Mouse (Mus musculus) ES-E14 (cell line): Measurements from ENCODE around the gene Rita1. TPM values are rescaled to one million over a fixed set of nuclear protein-coding genes. Genes with fewer than 3 reads are reported as not detected.

Experiments used
- DNase-seq: peaks from one replicate; pipeline ENCODE4 v3.0.0-alpha.2; 2013; ENCODE audit warnings: low read depth, low spot score
- H3K27ac ChIP-seq: 2 replicates; pipeline ENCODE4 v1.5.1; 2012; ENCODE audit warnings: low read depth, mild to moderate bottlenecking, low read length, moderate library complexity, mixed read lengths; ENCODE audit not compliant: poor library complexity, insufficient read depth, severe bottlenecking
- H3K36me3 ChIP-seq: 2 replicates; pipeline ENCODE4 v1.6.1; 2012; ENCODE audit warnings: mild to moderate bottlenecking, low read length, moderate library complexity, mixed read lengths; ENCODE audit not compliant: control insufficient read depth, poor library complexity, insufficient read depth, severe bottlenecking
- H3K4me1 ChIP-seq, 2 experiments: fragments of 150-350 bp in 1 of 2; sonication (generic) in 1 of 2; 2 replicates each; pipeline ENCODE4 v1.6.1; 2012; ENCODE audit warnings: low read length in 2 of 2, mild to moderate bottlenecking in 1 of 2, mixed read lengths in 1 of 2; ENCODE audit not compliant: control insufficient read depth in 2 of 2, insufficient read depth in 2 of 2, poor library complexity in 1 of 2
- H3K4me3 ChIP-seq, 2 experiments: fragments of 150-350 bp in 1 of 2; sonication (generic) in 1 of 2; 2 replicates each; pipeline ENCODE4 v1.5.1; 2012; ENCODE audit warnings: low read length in 2 of 2, low read depth in 1 of 2, mild to moderate bottlenecking in 1 of 2, mixed read lengths in 1 of 2; ENCODE audit not compliant: insufficient read depth in 1 of 2, poor library complexity in 1 of 2, severe bottlenecking in 1 of 2
- H3K9ac ChIP-seq: 2 replicates; pipeline ENCODE4 v1.6.1; 2012; ENCODE audit warnings: low read depth, mild to moderate bottlenecking, low read length, mixed read lengths; ENCODE audit not compliant: poor library complexity, insufficient read depth, severe bottlenecking
- H3K9me3 ChIP-seq: fragments of 150-350 bp; sonication (generic); 2 replicates; pipeline ENCODE4 v1.6.1; 2012; ENCODE audit warnings: low read depth, mild to moderate bottlenecking, low read length; ENCODE audit not compliant: control insufficient read depth, insufficient read depth
- CHD2 ChIP-seq: IDR thresholded peaks from 2 replicates; pipeline ENCODE4 v1.6.1; 2014; ENCODE audit warnings: mild to moderate bottlenecking, low read depth, low read length, inconsistent platforms
- HCFC1 ChIP-seq: IDR thresholded peaks from 2 replicates; pipeline ENCODE4 v1.6.1; 2012; ENCODE audit warnings: low read length, inconsistent platforms, borderline replicate concordance; ENCODE audit not compliant: insufficient read depth
- MAFK ChIP-seq: IDR thresholded peaks from 2 replicates; pipeline ENCODE4 v1.6.1; 2014; ENCODE audit warnings: mild to moderate bottlenecking, low read depth, low read length, inconsistent platforms; ENCODE audit not compliant: insufficient read depth
- ZC3H11A ChIP-seq: IDR thresholded peaks from 2 replicates; pipeline ENCODE4 v1.6.1; 2012; ENCODE audit warnings: low read depth, mild to moderate bottlenecking, inconsistent platforms, low read length, borderline replicate concordance
- ZNF384 ChIP-seq: IDR thresholded peaks from 2 replicates; pipeline ENCODE4 v1.6.1; 2012; ENCODE audit warnings: low read depth, low read length, inconsistent platforms
- in situ Hi-C, 2 experiments: fragments of 600-800 bp; cut with MboI; formaldehyde crosslinking; loops; one replicate each; pipeline ENCODE4 v1.15.1; 2025; ENCODE audit warnings: low sequenced_read_pairs in 2 of 2, inconsistent platforms in 1 of 2; ENCODE audit not compliant: unreplicated experiment in 2 of 2
- total RNA-seq: library from RNA; depleted of rRNA; stranded (reverse); fragments of 300-350 nt; gene quantifications from 2 replicates; pipeline ENCODE4 v1.2.3, GENCODE M21; 2012

Rita1 gene
- total RNA-seq, 1 experiment = 23.7 TPM

GRCm38 (mm10) chr5:120634860-120635259, 22.5 kb upstream of the Rita1 start:
- no peak for DNase-seq
- H3K9ac ChIP-seq = no peak overlapping the region
- TF ChIP-seq ZNF384 (no peak), CHD2 (no peak), ZC3H11A (no peak), MAFK (no peak), HCFC1 (no peak)
- in situ Hi-C loops = loop anchor here in 1 of 2 experiments (10.0 kb wide), 1 partner anchor 100 kb away; no protein-coding TSS in a partner anchor
- H3K4me3 ChIP-seq = no peak overlapping the region
- no peak overlapping the region for H3K27ac ChIP-seq
- no peaks in the 10 kb centered on the region for H3K36me3 ChIP-seq
- H3K9me3 ChIP-seq = no peaks in the 10 kb centered on the region
- H3K4me1 ChIP-seq = no peaks in the 10 kb centered on the region; a peak in 1 of 4 replicates

DNA sequence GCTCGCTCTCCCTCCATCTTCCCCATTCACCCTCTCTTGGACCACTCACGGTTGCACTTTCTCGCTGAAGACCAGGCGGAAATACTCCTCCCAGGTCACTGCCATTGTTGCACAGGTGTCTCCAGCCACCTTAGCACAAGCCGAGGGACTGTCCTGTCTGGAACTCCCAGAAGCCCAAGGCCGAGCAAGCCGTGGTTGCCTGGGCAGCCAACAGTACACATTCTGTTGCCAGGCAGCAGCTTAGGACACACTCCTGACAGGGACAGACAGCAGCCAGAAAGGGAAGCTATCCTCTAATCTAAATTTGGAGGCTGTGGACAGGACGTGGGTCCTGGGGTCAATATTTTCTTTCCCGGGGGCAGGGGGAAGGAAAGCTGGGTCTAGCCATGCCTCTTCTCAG, 21.7 kb upstream of the Rita1 start, which contains the start of gene Cfap73:
Cfap73 (minus strand) TSS at position 105 of the 400 bp plus-strand sequence.
- Histone ChIP-seq H3K4me3 (no peak within 1 kb of the TSS), H3K9me3 (no peaks in the 10 kb centered on the region), H3K9ac (no peak within 1 kb of the TSS), H3K27ac (no peak within 1 kb of the TSS), H3K36me3 (no peaks in the 10 kb centered on the region), H3K4me1 (no peaks in the 10 kb centered on the region; a peak in 1 of 4 replicates)
- TF ChIP-seq ZC3H11A (no peak), ZNF384 (no peak), MAFK (no peak), HCFC1 (no peak), CHD2 (no peak)
- in situ Hi-C loops = loop anchor here in 1 of 2 experiments (10.0 kb wide), 1 partner anchor 101 kb away; no protein-coding TSS in a partner anchor
- DNase-seq = no peak

DNA sequence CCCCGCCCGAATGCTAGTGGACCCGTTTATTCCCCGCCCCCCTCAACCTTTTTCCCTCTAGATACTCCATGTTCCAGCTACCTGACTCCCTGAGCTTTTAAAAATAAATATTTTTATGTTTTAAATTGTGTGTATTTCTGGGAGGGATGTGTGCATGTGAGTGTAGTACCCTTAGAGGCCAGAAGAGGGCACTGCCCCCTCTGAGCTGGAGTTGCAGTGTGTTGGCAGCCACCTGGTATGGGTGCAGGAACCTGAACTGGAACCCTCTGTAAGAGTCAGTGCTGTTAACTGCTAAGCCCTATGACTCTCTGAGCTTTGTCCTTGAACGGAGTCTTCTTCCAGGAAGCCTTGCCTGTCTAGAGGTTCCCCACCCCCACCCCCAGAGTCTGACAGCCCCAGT, 19.5 kb upstream of the Rita1 start:
- peaks cover 12% of the 10 kb centered on the region for H3K36me3 ChIP-seq
- no peak overlapping the region for H3K27ac ChIP-seq
- no peak for DNase-seq
- no peak overlapping the region for H3K9ac ChIP-seq
- H3K4me3 ChIP-seq = no peak overlapping the region
- H3K9me3 ChIP-seq = no peaks in the 10 kb centered on the region
- in situ Hi-C loops = loop anchor here in 1 of 2 experiments (10.0 kb wide), 1 partner anchor 103 kb away; no protein-coding TSS in a partner anchor
- TF ChIP-seq ZC3H11A = no peak
- no peak for TF ChIP-seq ZNF384
- TF ChIP-seq HCFC1 = no peak
- no peak for TF ChIP-seq CHD2
- no peak for TF ChIP-seq MAFK
- peaks cover 0 to 2% of the 10 kb centered on the region in 2 experiments; a peak in 2 of 4 replicates for H3K4me1 ChIP-seq

GRCm38 (mm10) chr5:120631128-120631527, 18.7 kb upstream of the Rita1 start:
- peak overlapping the region; percentile 1 to 48; a peak in 2 of 4 replicates for H3K4me3 ChIP-seq
- in situ Hi-C loops = loop anchor here in 1 of 2 experiments (10.0 kb wide), 1 partner anchor 104 kb away; no protein-coding TSS in a partner anchor
- no peak for DNase-seq
- no peaks in the 10 kb centered on the region for H3K9me3 ChIP-seq
- TF ChIP-seq ZC3H11A = no peak
- TF ChIP-seq MAFK = no peak
- TF ChIP-seq CHD2 = no peak
- no peak for TF ChIP-seq HCFC1
- no peak for TF ChIP-seq ZNF384
- peaks cover 2 to 5% of the 10 kb centered on the region in 2 experiments; a peak in 2 of 4 replicates for H3K4me1 ChIP-seq
- H3K36me3 ChIP-seq = peaks cover 16% of the 10 kb centered on the region
- no peak overlapping the region for H3K27ac ChIP-seq
- H3K9ac ChIP-seq = 0 out of 2 replicates have a peak overlapping the region, but pooled peaks have one; percentile 38
